Mouse (Mus musculus): Measurements from ENCODE around the gene Ksr1. TPM values are rescaled to one million over a fixed set of nuclear protein-coding genes. Genes with fewer than 3 reads are reported as not detected.

The Ksr1 gene
- total and polyA plus RNA-seq, 2 experiments: 0.65 to 1.5 TPM

DNA sequence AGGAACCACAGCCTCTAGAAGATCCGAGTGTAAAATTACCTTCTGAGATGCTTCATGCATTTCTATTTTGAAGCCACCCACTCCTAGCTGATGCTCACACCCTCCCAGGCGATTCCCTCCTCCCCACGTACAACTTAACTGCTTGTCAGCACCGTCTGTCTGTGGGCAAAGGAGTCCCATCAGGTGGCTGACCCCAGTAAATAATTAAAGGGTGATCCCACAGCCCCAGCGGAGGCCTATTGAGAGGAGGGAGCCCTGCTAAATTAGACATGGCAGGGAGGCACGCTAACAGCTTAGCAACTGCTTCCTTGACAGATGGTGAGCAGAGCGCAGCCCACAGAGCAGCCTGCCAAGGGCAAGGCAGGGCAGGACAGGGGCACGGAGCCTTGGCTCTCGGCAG is 29.5 kb downstream of the Ksr1 start:
- no peak for DNase-seq (ENCODE audit: extremely low read depth, low read depth, low spot score)
- Histone ChIP-seq H3K4me1 (ENCODE audit: control insufficient read depth, insufficient read depth, low read length) (peaks cover 2% of the 10 kb centered on the region), H3K27me3 (ENCODE audit: control insufficient read depth, insufficient read depth, low read length) (no peaks in the 10 kb centered on the region), H3K79me2 (ENCODE audit: control insufficient read depth, insufficient read depth, low read length) (peaks cover 6% of the 10 kb centered on the region; the same call in 1 of the 2 replicates), H3K4me3 (ENCODE audit: insufficient read depth, low read depth, low read length) (no peak overlapping the region), H3K27ac (replicated peaks; ENCODE audit: insufficient read depth, low read depth, low read length) (no peak overlapping the region), H3K9ac (ENCODE audit: low read depth, low read length) (no peak overlapping the region), H3K36me3 (ENCODE audit: control insufficient read depth, insufficient read depth, low read length) (no peaks in the 10 kb centered on the region)
- TF ChIP-seq POLR2A (IDR thresholded peaks at IDR 0.05; ENCODE audit: extremely low read depth, insufficient read depth, low read length) (no peak), CTCF (IDR thresholded peaks at IDR 0.05; ENCODE audit: low read depth, low read length) (no peak)
- WGBS: 83% methylated on average over 9 of the region's 9 CpGs

GRCm38 (mm10) chr11:79115659-79116058 is 30.5 kb downstream of the Ksr1 start:
- no peaks in the 10 kb centered on the region for H3K36me3 ChIP-seq (ENCODE audit: control insufficient read depth, insufficient read depth, low read length)
- DNase-seq (ENCODE audit: extremely low read depth, low read depth, low spot score): no peak
- WGBS: 77% methylated on average over 8 of the region's 8 CpGs
- peaks cover 6% of the 10 kb centered on the region; the same call in 1 of the 2 replicates for H3K79me2 ChIP-seq (ENCODE audit: control insufficient read depth, insufficient read depth, low read length)
- no peak for TF ChIP-seq CTCF (IDR thresholded peaks at IDR 0.05; ENCODE audit: low read depth, low read length)
- no peak overlapping the region for H3K9ac ChIP-seq (ENCODE audit: low read depth, low read length)
- no peak overlapping the region for H3K4me3 ChIP-seq (ENCODE audit: insufficient read depth, low read depth, low read length)
- H3K27me3 ChIP-seq (ENCODE audit: control insufficient read depth, insufficient read depth, low read length): no peaks in the 10 kb centered on the region
- no peak overlapping the region for H3K27ac ChIP-seq (replicated peaks; ENCODE audit: insufficient read depth, low read depth, low read length)
- H3K4me1 ChIP-seq (ENCODE audit: control insufficient read depth, insufficient read depth, low read length): peaks cover 2% of the 10 kb centered on the region

DNA sequence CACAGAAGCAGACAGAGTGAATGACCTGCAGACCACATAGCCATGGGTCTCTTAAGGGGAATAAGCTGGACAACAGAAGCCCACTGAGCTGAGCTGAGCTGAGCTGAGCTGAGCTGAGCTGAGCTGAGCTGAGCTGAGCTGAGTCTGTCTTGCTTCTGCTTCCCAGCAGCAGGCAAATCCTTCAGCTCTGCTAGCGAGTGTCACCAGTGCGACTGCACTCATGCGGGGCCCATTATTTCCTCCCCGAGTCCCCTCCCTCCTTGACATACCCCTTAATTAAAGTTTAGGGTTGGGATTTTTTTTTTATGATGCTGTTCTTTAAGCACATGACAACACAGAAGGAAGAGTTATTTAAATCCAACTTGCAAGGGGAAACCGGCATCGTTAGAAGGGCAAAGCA is 32.1 kb downstream of the Ksr1 start:
- no peak overlapping the region for H3K9ac ChIP-seq (ENCODE audit: low read depth, low read length)
- WGBS: 82% methylated on average over 6 of the region's 6 CpGs

DNA sequence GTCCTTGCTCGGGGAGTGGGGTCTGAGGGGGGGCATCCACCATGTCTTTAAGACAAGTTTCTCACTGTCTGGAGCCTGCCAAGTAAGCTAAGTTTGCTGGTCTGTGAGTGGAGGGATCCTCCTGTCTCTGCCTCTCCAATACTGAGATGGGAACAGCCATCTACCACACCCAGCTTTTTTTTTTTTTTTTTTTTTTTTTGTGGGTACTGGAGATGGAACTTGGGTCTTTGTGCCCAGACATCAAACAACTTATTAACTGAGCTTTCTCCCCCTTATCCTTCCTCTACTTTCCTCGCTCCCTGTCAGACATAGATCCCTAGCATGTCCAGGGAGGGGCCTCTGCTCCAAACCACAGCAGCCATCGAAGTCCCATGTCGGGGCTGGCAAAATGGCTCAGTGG is 32.8 kb downstream of the Ksr1 start:
- no peak overlapping the region for H3K9ac ChIP-seq (ENCODE audit: low read depth, low read length)
- H3K4me3 ChIP-seq (ENCODE audit: insufficient read depth, low read depth, low read length): no peak overlapping the region
- H3K36me3 ChIP-seq (ENCODE audit: control insufficient read depth, insufficient read depth, low read length): no peaks in the 10 kb centered on the region
- no peaks in the 10 kb centered on the region for H3K27me3 ChIP-seq (ENCODE audit: control insufficient read depth, insufficient read depth, low read length)
- no peaks in the 10 kb centered on the region; the same call in 1 of the 2 replicates for H3K4me1 ChIP-seq (ENCODE audit: control insufficient read depth, insufficient read depth, low read length)
- TF ChIP-seq CTCF (IDR thresholded peaks at IDR 0.05; ENCODE audit: low read depth, low read length) (no peak), POLR2A (IDR thresholded peaks at IDR 0.05; ENCODE audit: extremely low read depth, insufficient read depth, low read length) (no peak)
- no peak overlapping the region for H3K27ac ChIP-seq (replicated peaks; ENCODE audit: insufficient read depth, low read depth, low read length)
- no peaks in the 10 kb centered on the region for H3K79me2 ChIP-seq (ENCODE audit: control insufficient read depth, insufficient read depth, low read length)
- DNase-seq (ENCODE audit: extremely low read depth, low read depth, low spot score): no peak
- 89% methylated on average over 4 of the region's 4 CpGs for WGBS

More for the DNA sequence above, 32.1 kb downstream of the Ksr1 start:
- no peak for DNase-seq (ENCODE audit: extremely low read depth, low read depth, low spot score)
- no peak overlapping the region for H3K27ac ChIP-seq (replicated peaks; ENCODE audit: insufficient read depth, low read depth, low read length)
- H3K79me2 ChIP-seq (ENCODE audit: control insufficient read depth, insufficient read depth, low read length): no peaks in the 10 kb centered on the region
- no peaks in the 10 kb centered on the region; the same call in 1 of the 2 replicates for H3K4me1 ChIP-seq (ENCODE audit: control insufficient read depth, insufficient read depth, low read length)
- TF ChIP-seq POLR2A (IDR thresholded peaks at IDR 0.05; ENCODE audit: extremely low read depth, insufficient read depth, low read length): no peak
- TF ChIP-seq CTCF (IDR thresholded peaks at IDR 0.05; ENCODE audit: low read depth, low read length): no peak
- H3K4me3 ChIP-seq (ENCODE audit: insufficient read depth, low read depth, low read length): no peak overlapping the region
- no peaks in the 10 kb centered on the region for H3K27me3 ChIP-seq (ENCODE audit: control insufficient read depth, insufficient read depth, low read length)
- H3K36me3 ChIP-seq (ENCODE audit: control insufficient read depth, insufficient read depth, low read length): no peaks in the 10 kb centered on the region

GRCm38 (mm10) chr11:79112559-79113302 is 33.5 kb downstream of the Ksr1 start:
- WGBS: 66% methylated on average over 19 of the region's 19 CpGs
- H3K9ac ChIP-seq (ENCODE audit: low read depth, low read length): no peak overlapping the region
- no peak for DNase-seq (ENCODE audit: extremely low read depth, low read depth, low spot score)
- no peak overlapping the region for H3K4me3 ChIP-seq (ENCODE audit: insufficient read depth, low read depth, low read length)
- no peaks in the 10 kb centered on the region; the same call in 1 of the 2 replicates for H3K4me1 ChIP-seq (ENCODE audit: control insufficient read depth, insufficient read depth, low read length)
- H3K36me3 ChIP-seq (ENCODE audit: control insufficient read depth, insufficient read depth, low read length): no peaks in the 10 kb centered on the region
- no peak overlapping the region for H3K27ac ChIP-seq (replicated peaks; ENCODE audit: insufficient read depth, low read depth, low read length)
- TF ChIP-seq CTCF (IDR thresholded peaks at IDR 0.05; ENCODE audit: low read depth, low read length): no peak
- TF ChIP-seq POLR2A (IDR thresholded peaks at IDR 0.05; ENCODE audit: extremely low read depth, insufficient read depth, low read length): no peak
- H3K27me3 ChIP-seq (ENCODE audit: control insufficient read depth, insufficient read depth, low read length): no peaks in the 10 kb centered on the region
- H3K79me2 ChIP-seq (ENCODE audit: control insufficient read depth, insufficient read depth, low read length): no peaks in the 10 kb centered on the region

DNA sequence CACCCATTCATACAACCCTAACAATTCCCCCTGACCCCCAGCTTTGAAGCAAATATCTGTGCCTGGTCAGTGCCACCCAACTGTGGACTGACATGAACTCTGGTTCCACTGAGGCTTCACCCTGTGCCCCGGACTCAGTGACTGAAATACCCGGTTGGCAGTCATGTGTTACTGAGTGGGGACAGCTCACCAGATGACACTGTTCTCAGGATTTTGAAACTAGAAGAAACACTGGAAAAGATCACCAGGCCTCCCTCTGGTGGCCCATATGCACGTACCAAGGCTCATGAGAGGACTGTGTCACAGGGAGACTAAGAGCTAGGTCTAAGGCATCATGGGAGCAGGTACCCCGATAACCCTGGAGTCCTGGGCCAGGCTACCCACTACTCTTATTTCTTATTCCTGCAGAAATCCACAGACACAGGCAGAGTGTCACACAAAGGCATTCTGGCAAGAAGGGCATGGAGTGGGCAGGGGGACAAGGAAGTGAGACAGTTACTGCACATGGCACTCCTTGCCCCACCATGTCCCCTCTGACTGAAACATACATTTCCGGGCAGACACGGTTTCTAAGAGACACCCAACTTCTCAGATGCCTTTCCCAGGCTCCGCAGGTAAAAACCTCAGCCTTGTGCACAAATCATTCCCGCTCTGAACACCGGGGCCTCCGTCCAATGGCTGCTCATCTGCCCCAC is 34.2 kb downstream of the Ksr1 start:
- Histone ChIP-seq H3K4me3 (ENCODE audit: insufficient read depth, low read depth, low read length) (no peak overlapping the region), H3K27me3 (ENCODE audit: control insufficient read depth, insufficient read depth, low read length) (no peaks in the 10 kb centered on the region), H3K9ac (ENCODE audit: low read depth, low read length) (no peak overlapping the region), H3K36me3 (ENCODE audit: control insufficient read depth, insufficient read depth, low read length) (no peaks in the 10 kb centered on the region), H3K27ac (replicated peaks; ENCODE audit: insufficient read depth, low read depth, low read length) (no peak overlapping the region), H3K4me1 (ENCODE audit: control insufficient read depth, insufficient read depth, low read length) (no peaks in the 10 kb centered on the region; the same call in 1 of the 2 replicates), H3K79me2 (ENCODE audit: control insufficient read depth, insufficient read depth, low read length) (no peaks in the 10 kb centered on the region)
- DNase-seq (ENCODE audit: extremely low read depth, low read depth, low spot score): no peak
- TF ChIP-seq CTCF (IDR thresholded peaks at IDR 0.05; ENCODE audit: low read depth, low read length) (no peak), POLR2A (IDR thresholded peaks at IDR 0.05; ENCODE audit: extremely low read depth, insufficient read depth, low read length) (no peak)
- 89% methylated on average over 10 of the region's 10 CpGs for WGBS

Measured in liver, adult 2 months (tissue).